Mouse (Mus musculus) ES-E14 (cell line): ENCODE measurements around the gene Olig1.

ENCODE experiments used
- CHD2 ChIP-seq: IDR thresholded peaks from 2 replicates; pipeline ENCODE4 v1.6.1; 2014; ENCODE audit warnings: mild to moderate bottlenecking, low read depth, low read length, inconsistent platforms
- HCFC1 ChIP-seq: IDR thresholded peaks from 2 replicates; pipeline ENCODE4 v1.6.1; 2012; ENCODE audit warnings: low read length, inconsistent platforms, borderline replicate concordance; ENCODE audit not compliant: insufficient read depth
- MAFK ChIP-seq: IDR thresholded peaks from 2 replicates; pipeline ENCODE4 v1.6.1; 2014; ENCODE audit warnings: mild to moderate bottlenecking, low read depth, low read length, inconsistent platforms; ENCODE audit not compliant: insufficient read depth
- ZC3H11A ChIP-seq: IDR thresholded peaks from 2 replicates; pipeline ENCODE4 v1.6.1; 2012; ENCODE audit warnings: low read depth, mild to moderate bottlenecking, inconsistent platforms, low read length, borderline replicate concordance
- ZNF384 ChIP-seq: IDR thresholded peaks from 2 replicates; pipeline ENCODE4 v1.6.1; 2012; ENCODE audit warnings: low read depth, low read length, inconsistent platforms

DNA sequence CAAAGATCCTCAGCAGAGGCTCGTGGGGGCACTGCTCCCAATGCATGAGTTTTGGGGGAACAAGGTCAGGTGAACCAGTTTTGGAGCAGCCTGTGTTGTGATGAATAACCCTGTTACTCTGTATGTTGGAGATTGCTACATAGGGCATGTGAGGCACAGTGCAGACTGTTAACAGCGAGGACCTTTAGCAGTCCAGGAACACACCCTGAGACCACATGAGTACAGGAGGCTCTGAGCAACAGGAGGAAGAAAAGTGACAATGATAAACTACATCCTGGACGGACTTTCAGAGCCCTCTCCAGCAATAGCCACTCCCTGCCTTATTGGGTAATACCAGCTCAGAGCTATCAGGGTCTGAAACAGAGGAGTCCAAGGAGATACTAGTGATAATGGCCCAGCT lies 10.6 kb upstream of the Olig1 start:
- TF ChIP-seq MAFK, result no peak
- no peak for TF ChIP-seq HCFC1
- TF ChIP-seq ZNF384, result no peak
- no peak for TF ChIP-seq ZC3H11A
- no peak for TF ChIP-seq CHD2
